Mouse (Mus musculus) cortical plate, adult 2 months (tissue): ENCODE measurements around the gene Dusp5.

Experiments
- CTCF ChIP-seq: fragments of 200-500 bp; IDR thresholded peaks from 2 replicates; pipeline ENCODE4 v1.5.1; 2011; ENCODE audit warnings: mild to moderate bottlenecking, control low read depth, low read length; ENCODE audit not compliant: insufficient read depth; ENCODE audit errors: extremely low read depth
- POLR2A ChIP-seq: fragments of 200-500 bp; IDR thresholded peaks from 2 replicates; pipeline ENCODE4 v1.6.1; 2011; ENCODE audit warnings: mild to moderate bottlenecking, low read length, control low read depth; ENCODE audit not compliant: insufficient read depth; ENCODE audit errors: extremely low read depth

DNA sequence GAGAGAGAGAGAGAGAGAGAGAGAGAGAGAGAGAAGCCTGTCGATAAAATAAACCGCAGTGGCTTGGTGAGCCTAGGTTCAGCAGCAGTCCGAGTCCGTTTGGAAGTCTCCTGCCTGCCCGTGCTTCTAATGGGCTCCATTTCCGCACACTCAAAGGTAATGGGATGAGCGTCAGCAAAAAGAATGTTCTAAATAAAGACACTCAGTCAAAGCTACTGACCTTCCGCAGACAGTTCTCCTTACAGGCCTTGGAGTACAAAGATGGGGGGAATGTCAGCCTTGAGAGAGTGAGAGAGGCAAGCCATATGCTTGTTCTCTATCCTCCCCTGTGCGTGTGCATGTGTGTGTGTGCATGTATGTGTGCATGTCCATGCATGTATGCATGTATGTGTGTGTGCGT, 23.2 kb upstream of the Dusp5 start:
- TF ChIP-seq CTCF (no peak), POLR2A (no peak)
